Mouse (Mus musculus): Measurements from ENCODE around the gene Mrs2. TPM values are rescaled to one million over a fixed set of nuclear protein-coding genes. Genes with fewer than 3 reads are reported as not detected.

Gene Mrs2
- polyA plus RNA-seq, 1 experiment from 2014 or later = 7.9 TPM

DNA sequence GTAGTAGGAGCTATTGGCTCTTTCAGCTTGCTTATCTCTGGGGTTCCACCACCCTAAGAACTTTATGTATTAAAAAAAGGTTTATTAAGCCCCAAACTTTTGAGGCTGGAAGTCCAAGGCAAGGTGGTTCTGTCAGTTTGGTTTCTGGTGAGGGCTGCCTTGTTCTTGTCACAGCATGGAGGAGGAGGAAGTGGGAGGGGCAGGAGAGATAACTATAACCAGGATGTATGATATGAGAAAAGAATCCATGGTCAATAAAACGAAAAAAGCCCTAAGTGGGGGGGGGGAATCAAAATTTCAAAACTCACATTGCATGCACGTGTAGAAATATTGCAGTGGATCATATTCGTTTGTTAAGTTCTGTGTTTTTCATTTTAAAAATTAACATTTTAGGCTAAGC, 3.0 kb upstream of the Mrs2 start:
- peaks cover 20% of the 10 kb centered on the region for H3K4me1 ChIP-seq (replicated peaks)
- H3K27me3 ChIP-seq = no peaks in the 10 kb centered on the region
- H3K9me3 ChIP-seq (replicated peaks) = no peaks in the 10 kb centered on the region
- H3K4me2 ChIP-seq = no peak overlapping the region
- ATAC-seq (ENCODE audit: low read depth) = no peak
- H3K36me3 ChIP-seq = peaks cover 3% of the 10 kb centered on the region; the same call in 1 of the 2 replicates
- H3K4me3 ChIP-seq (replicated peaks) = no peak overlapping the region
- no peak overlapping the region for H3K9ac ChIP-seq
- 52% methylated on average over 3 of the region's 3 CpGs for whole genome bisulfite sequencing (ENCODE audit: insufficient replicate concordance)
- H3K27ac ChIP-seq = no peak overlapping the region
- no peak for DNase-seq

DNA sequence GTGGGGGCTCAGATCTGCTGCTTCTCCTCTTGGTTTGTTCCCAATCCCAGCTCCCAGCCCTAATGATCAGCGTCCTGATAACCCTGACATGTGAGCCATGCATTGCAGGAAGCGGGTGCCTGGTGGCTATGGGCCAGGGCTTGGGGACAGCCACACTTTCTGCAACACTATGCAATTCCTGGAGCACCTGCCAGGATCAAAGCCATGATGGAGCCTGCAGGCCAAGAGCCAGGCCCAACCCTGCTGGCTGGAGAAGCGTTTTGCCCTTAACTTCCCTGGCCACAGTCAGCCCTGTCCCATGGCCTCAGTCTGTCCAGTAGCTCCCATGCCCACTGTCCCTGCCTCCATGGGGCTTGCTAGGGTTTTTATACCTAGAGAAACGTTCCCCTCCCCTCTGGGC, 2.2 kb upstream of the Mrs2 start:
- DNase-seq = no peak
- no peak overlapping the region for H3K4me3 ChIP-seq (replicated peaks)
- H3K4me1 ChIP-seq (replicated peaks) = peaks cover 25% of the 10 kb centered on the region
- H3K27ac ChIP-seq = no peak overlapping the region
- WGBS (ENCODE audit: insufficient replicate concordance) = 59% methylated on average over 4 of the region's 4 CpGs
- H3K36me3 ChIP-seq = peaks cover 10% of the 10 kb centered on the region
- H3K27me3 ChIP-seq = no peaks in the 10 kb centered on the region
- H3K9ac ChIP-seq = no peak overlapping the region
- no peak overlapping the region for H3K4me2 ChIP-seq
- H3K9me3 ChIP-seq (replicated peaks) = no peaks in the 10 kb centered on the region
- ATAC-seq (ENCODE audit: low read depth) = no peak

DNA sequence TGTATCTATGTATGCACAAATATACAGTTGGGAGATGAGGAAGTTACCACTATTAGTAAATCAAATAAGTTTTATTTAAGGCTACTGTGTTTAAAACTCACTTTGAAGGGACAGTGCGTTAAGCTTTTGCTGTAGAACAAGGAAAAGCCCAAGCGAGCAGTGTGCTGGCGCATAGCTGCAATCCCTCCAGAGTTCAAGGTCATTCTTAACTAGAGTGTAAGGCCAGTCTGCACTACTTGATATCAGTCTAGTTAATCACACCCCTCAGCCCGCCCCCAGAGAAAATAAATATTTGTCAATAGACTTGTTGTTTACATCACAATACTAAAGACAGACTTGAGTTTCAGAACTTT, 337 bp upstream of the Mrs2 start:
- Histone ChIP-seq H3K4me3 (replicated peaks) (peak overlapping the region; percentile 85), H3K4me1 (replicated peaks) (peaks cover 31% of the 10 kb centered on the region), H3K27me3 (no peaks in the 10 kb centered on the region), H3K27ac (peak overlapping the region; percentile 56; the same call in 1 of the 2 replicates), H3K9me3 (replicated peaks) (no peaks in the 10 kb centered on the region), H3K36me3 (peaks cover 19% of the 10 kb centered on the region), H3K4me2 (peak overlapping the region; percentile 82), H3K9ac (peak overlapping the region; percentile 92)
- WGBS (ENCODE audit: insufficient replicate concordance) = 31% methylated on average over 4 of the region's 4 CpGs
- DNase-seq (peak; percentile 11), ATAC-seq (ENCODE audit: low read depth) (peak; percentile 27; the same call in 1 of the 2 replicates)

DNA sequence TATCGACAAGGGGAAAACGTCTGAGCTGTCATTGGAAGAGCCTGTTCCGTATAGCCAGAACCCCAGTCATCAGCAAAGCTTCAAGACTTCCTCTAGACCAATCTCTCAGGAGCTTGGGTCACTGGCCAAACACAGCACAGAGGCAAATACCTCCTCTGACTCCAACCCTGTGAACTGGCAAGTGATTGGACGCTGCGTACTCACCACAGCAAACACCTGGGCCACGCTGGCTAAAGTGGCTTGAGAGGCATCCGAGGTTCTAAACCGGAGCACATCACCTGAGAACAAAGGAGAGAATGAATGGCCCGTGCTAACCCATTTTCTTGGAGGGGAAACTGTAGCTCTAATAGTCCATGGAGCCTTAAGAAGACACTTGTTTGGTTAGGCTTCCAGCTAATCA, 1.9 kb downstream of the Mrs2 start:
- 87% methylated on average over 9 of the region's 9 CpGs for whole genome bisulfite sequencing (ENCODE audit: insufficient replicate concordance)
- DNase-seq (no peak), ATAC-seq (ENCODE audit: low read depth) (no peak)
- peaks cover 31% of the 10 kb centered on the region for H3K4me1 ChIP-seq (replicated peaks)
- no peak overlapping the region for H3K27ac ChIP-seq
- H3K4me3 ChIP-seq (replicated peaks) = peak overlapping the region; percentile 85
- H3K9me3 ChIP-seq (replicated peaks) = no peaks in the 10 kb centered on the region
- peak overlapping the region; percentile 92 for H3K9ac ChIP-seq
- no peaks in the 10 kb centered on the region for H3K27me3 ChIP-seq
- H3K36me3 ChIP-seq = peaks cover 19% of the 10 kb centered on the region
- peak overlapping the region; percentile 82 for H3K4me2 ChIP-seq

DNA sequence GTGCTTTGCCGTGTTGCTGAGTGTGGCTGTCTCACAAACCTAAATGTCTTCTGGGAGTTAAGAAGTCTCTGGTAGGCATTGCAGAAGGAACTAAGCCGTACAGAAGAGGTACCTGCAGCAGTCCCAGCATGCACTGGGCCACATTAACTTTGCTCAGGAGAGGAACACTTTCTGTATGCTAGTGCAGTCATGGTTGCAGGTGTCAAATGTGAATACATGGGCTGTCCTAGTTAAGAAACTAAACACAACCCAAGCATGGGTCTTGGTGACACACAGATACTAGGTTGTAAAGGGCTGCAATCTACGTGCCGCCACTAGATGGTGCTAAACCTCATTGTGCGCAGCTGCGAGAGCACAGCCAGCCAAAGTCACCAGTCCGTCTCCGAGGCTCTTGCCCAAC, 13.1 kb downstream of the Mrs2 start:
- Histone ChIP-seq H3K4me3 (replicated peaks) (no peak overlapping the region), H3K27me3 (no peaks in the 10 kb centered on the region), H3K27ac (no peak overlapping the region), H3K36me3 (peaks cover 34% of the 10 kb centered on the region), H3K9me3 (replicated peaks) (no peaks in the 10 kb centered on the region), H3K4me2 (no peak overlapping the region), H3K9ac (no peak overlapping the region), H3K4me1 (replicated peaks) (no peaks in the 10 kb centered on the region)
- DNase-seq = peak; percentile 42
- ATAC-seq (ENCODE audit: low read depth) = 0 out of 2 replicates have a peak, but pooled peaks have one; percentile 18
- 59% methylated on average over 6 of the region's 8 CpGs for WGBS (ENCODE audit: insufficient replicate concordance)

DNA sequence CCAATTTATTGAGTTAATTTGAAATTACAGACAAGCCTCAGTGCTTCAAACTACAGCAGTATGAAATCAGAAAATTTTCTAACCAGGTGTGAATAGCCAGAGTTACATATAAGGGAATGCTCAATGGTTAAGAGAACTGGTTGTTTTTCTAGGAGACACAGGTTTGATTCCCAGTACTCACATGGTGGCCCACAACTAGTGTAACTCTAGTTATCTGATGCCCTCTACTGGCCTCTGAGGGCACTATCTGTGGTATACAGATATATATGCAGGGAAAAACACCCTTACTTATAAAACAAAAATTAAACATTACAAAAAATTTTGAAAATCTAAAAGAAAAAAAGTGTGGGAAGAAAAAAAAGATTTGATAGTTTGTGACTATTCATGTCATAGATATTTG, 17.2 kb downstream of the Mrs2 start:
- no peak overlapping the region for H3K9ac ChIP-seq
- peaks cover 4% of the 10 kb centered on the region; the same call in 1 of the 2 replicates for H3K4me1 ChIP-seq (replicated peaks)
- DNase-seq (no peak), ATAC-seq (ENCODE audit: low read depth) (no peak)
- H3K4me2 ChIP-seq = no peak overlapping the region
- H3K9me3 ChIP-seq (replicated peaks) = no peaks in the 10 kb centered on the region
- H3K27ac ChIP-seq = no peak overlapping the region
- no peaks in the 10 kb centered on the region for H3K27me3 ChIP-seq
- H3K4me3 ChIP-seq (replicated peaks) = no peak overlapping the region
- peaks cover 72% of the 10 kb centered on the region for H3K36me3 ChIP-seq

DNA sequence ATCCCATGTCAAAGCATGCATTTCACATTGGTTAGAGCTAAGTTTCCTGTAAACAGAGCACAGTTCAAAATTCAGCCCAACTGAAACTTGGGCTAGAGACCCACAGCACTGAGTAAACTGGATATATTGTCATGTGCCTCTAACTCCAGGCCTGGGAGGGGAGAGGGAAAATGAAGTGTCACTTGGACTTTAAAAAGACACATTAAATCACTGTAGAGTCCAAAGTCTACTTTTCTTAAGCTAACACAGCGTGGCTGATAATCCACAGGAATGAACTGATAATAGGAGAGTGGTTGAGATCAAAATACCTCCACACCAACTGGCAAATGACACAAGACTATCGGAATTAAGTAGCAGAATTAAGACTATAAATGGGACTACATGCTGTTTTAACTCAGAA, 20.6 kb downstream of the Mrs2 start:
- Histone ChIP-seq H3K9ac (no peak overlapping the region), H3K36me3 (peaks cover 85% of the 10 kb centered on the region), H3K27me3 (no peaks in the 10 kb centered on the region), H3K4me3 (replicated peaks) (no peak overlapping the region), H3K9me3 (replicated peaks) (no peaks in the 10 kb centered on the region), H3K4me1 (replicated peaks) (peaks cover 4% of the 10 kb centered on the region; the same call in 1 of the 2 replicates), H3K4me2 (no peak overlapping the region), H3K27ac (no peak overlapping the region)
- WGBS (ENCODE audit: insufficient replicate concordance) = 78% methylated on average over 2 of the region's 2 CpGs
- DNase-seq (no peak), ATAC-seq (ENCODE audit: low read depth) (no peak)

DNA sequence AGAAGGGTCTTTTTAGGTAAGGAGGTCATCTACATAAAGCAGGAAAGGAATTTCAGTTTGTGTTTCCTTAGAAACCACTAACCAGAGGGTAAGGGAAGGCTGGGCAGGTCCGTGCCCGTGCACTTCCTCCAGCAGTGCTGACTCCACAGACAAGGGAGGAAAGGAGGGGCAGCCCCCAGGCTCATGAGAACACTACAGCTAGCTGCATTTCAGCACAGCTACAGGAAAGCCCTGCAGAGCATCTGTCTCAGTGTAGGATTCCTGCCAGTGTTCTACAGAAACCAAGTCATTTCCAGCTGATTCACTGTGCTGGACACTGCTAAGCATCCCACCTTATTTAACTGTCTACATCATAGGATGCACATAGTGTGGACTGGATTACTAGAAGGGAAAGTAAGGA, 27.0 kb downstream of the Mrs2 start:
- Histone ChIP-seq H3K27me3 (no peaks in the 10 kb centered on the region), H3K4me3 (replicated peaks) (no peak overlapping the region), H3K4me1 (replicated peaks) (no peaks in the 10 kb centered on the region), H3K27ac (no peak overlapping the region), H3K36me3 (peaks cover 82% of the 10 kb centered on the region), H3K4me2 (no peak overlapping the region), H3K9me3 (replicated peaks) (no peaks in the 10 kb centered on the region), H3K9ac (no peak overlapping the region)
- 41% methylated on average over 2 of the region's 2 CpGs for WGBS (ENCODE audit: insufficient replicate concordance)
- ATAC-seq (ENCODE audit: low read depth) (peak; percentile 60), DNase-seq (no peak)

DNA sequence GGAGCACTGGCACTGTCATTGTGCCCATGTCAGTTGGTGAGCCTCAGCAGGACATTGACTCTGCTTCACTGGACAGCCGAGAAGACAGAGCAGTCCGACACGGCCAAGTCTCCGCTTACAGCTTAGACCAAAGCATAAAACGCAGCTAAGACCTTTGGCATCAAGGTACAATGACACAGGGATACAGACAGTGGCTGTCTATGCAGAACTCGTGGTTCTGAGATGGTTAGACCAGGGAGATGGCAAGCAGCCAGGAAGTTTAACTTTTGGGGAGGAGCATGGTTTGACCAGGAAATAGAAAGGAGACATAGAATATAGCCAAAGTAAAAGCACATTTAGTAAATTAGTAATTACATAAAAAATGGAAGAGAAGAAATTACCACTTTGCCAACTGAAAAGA, 31.2 kb downstream of the Mrs2 start:
- Histone ChIP-seq H3K27me3 (no peaks in the 10 kb centered on the region), H3K4me1 (replicated peaks) (no peaks in the 10 kb centered on the region), H3K4me2 (no peak overlapping the region), H3K9me3 (replicated peaks) (no peaks in the 10 kb centered on the region), H3K4me3 (replicated peaks) (no peak overlapping the region), H3K9ac (no peak overlapping the region), H3K27ac (no peak overlapping the region), H3K36me3 (peaks cover 41% of the 10 kb centered on the region)
- WGBS (ENCODE audit: insufficient replicate concordance) = 75% methylated on average over 6 of the region's 6 CpGs
- DNase-seq = no peak
- no peak for ATAC-seq (ENCODE audit: low read depth)

DNA sequence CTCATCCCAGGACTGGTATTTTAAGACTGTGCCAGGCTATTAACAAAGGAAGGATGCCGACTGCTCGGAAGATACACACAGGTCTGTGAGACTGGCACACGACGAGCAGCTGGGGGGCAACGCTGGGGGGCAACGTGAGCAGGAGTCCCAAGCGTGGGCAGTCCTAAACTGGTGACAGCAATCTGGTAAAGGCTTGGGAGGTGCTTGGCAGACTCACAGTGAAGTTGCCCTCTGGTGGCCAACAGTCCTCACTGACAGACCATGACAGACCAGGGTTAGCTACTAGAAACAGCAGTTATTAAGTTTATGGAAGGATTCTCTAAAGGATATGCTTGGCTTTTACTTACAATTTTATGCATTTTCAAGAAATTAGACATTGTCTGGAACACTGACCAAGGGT, 31.8 kb downstream of the Mrs2 start:
- Histone ChIP-seq H3K27me3 (no peaks in the 10 kb centered on the region), H3K9me3 (replicated peaks) (no peaks in the 10 kb centered on the region), H3K36me3 (peaks cover 35% of the 10 kb centered on the region), H3K4me3 (replicated peaks) (no peak overlapping the region), H3K27ac (no peak overlapping the region), H3K9ac (no peak overlapping the region), H3K4me2 (no peak overlapping the region), H3K4me1 (replicated peaks) (no peaks in the 10 kb centered on the region)
- WGBS (ENCODE audit: insufficient replicate concordance) = 54% methylated on average over 7 of the region's 7 CpGs
- ATAC-seq (ENCODE audit: low read depth) (peak; percentile 33), DNase-seq (peak; percentile 11)

DNA sequence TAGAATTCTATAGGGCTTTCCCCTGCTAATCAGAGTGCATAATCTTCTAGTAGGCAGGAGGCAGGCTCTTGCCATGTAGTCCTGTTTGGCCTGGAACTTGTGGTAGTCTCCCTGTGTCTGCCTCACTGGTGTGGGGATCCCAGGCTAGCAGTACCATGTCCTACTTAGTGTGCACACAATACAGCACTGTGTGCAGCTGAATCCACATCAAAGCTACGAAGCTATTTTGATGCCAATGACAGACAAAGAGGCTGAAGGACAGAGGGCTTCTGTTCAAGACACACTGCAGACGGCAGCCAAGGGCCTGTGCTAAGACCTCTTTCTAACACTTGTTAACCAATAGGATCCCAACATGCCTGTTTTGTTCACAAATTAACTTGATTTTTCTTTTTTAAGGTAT, 34.7 kb downstream of the Mrs2 start:
- H3K27me3 ChIP-seq = no peaks in the 10 kb centered on the region
- WGBS (ENCODE audit: insufficient replicate concordance) = 72% methylated on average over 2 of the region's 2 CpGs

DNA sequence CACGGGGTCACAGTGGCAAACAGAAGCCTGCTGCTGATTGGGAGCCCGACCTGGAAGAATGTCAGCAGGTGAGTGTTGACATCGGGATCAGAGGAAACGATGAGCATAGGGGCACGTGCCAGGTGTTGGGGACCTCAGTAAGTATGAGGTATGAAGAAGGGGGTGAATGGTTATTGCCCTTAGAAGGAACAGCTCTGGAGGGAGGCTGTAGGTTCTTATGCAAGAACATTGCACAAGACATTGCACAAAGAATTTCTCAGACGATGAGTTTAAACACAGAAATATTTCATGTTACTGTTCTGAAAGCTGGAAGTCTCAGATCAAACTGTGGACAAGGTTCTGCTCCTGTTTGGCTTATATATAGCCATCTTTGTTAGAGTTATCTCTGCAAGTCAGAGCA, 39.1 kb downstream of the Mrs2 start:
- WGBS (ENCODE audit: insufficient replicate concordance) = 68% methylated on average over 6 of the region's 6 CpGs
- ATAC-seq (ENCODE audit: low read depth) = no peak

More for the DNA sequence above, 34.7 kb downstream of the Mrs2 start:
- DNase-seq (no peak), ATAC-seq (ENCODE audit: low read depth) (no peak)
- H3K4me2 ChIP-seq = no peak overlapping the region
- H3K4me3 ChIP-seq (replicated peaks) = no peak overlapping the region
- no peak overlapping the region for H3K27ac ChIP-seq
- no peaks in the 10 kb centered on the region for H3K4me1 ChIP-seq (replicated peaks)
- H3K9ac ChIP-seq = no peak overlapping the region
- H3K9me3 ChIP-seq (replicated peaks) = no peaks in the 10 kb centered on the region
- H3K36me3 ChIP-seq = peaks cover 11% of the 10 kb centered on the region

More for the DNA sequence above, 39.1 kb downstream of the Mrs2 start:
- no peak overlapping the region for H3K4me3 ChIP-seq (replicated peaks)
- no peaks in the 10 kb centered on the region for H3K36me3 ChIP-seq
- no peak for DNase-seq
- H3K27me3 ChIP-seq = no peaks in the 10 kb centered on the region
- no peak overlapping the region for H3K4me2 ChIP-seq
- H3K9ac ChIP-seq = no peak overlapping the region
- 0 out of 2 replicates have a peak, but pooled peaks cover 6% of the 10 kb centered on the region for H3K4me1 ChIP-seq (replicated peaks)
- no peaks in the 10 kb centered on the region for H3K9me3 ChIP-seq (replicated peaks)
- H3K27ac ChIP-seq = no peak overlapping the region
